Mouse (Mus musculus) midbrain, embryonic 13.5 days (tissue): ENCODE results near the gene Iffo1. TPM values are rescaled to one million over a fixed set of nuclear protein-coding genes. Genes with fewer than 3 reads are reported as not detected.
A peak's percentile ranks its signal among the peaks of the same experiment; 100 is the strongest.

Experiments
- ATAC-seq: fragments of 200-750 bp; cut with Nextera tagmentation; 2 replicates; pipeline ENCODE4 v1.8.0; 2017; ENCODE audit warnings: mild to moderate bottlenecking, moderate TSS enrichment, moderate library complexity
- H3K27ac ChIP-seq: fragments of 300-500 bp; sonication (generic); 2 replicates; pipeline ENCODE4 v1.5.1; 2015; ENCODE audit warnings: inconsistent platforms, mild to moderate bottlenecking, moderate library complexity
- H3K27me3 ChIP-seq: fragments of 300-500 bp; sonication (generic); 2 replicates; pipeline ENCODE4 v1.6.1; 2015; ENCODE audit warnings: mild to moderate bottlenecking, inconsistent platforms
- H3K36me3 ChIP-seq: fragments of 300-500 bp; sonication (generic); 2 replicates; pipeline ENCODE4 v1.6.1; 2015; ENCODE audit warnings: mild to moderate bottlenecking, inconsistent platforms
- H3K4me1 ChIP-seq: fragments of 300-500 bp; sonication (generic); replicated peaks from 2 replicates; pipeline ENCODE4 v1.6.1; 2015; ENCODE audit warnings: inconsistent platforms
- H3K4me2 ChIP-seq: fragments of 300-500 bp; sonication (generic); replicated peaks from 2 replicates; pipeline ENCODE4 v1.6.1; 2015; ENCODE audit warnings: moderate library complexity, mild to moderate bottlenecking, inconsistent platforms
- H3K4me3 ChIP-seq: fragments of 300-500 bp; sonication (generic); replicated peaks from 2 replicates; pipeline ENCODE4 v1.5.1; 2015; ENCODE audit warnings: mild to moderate bottlenecking, inconsistent platforms
- H3K9ac ChIP-seq: fragments of 300-500 bp; sonication (generic); replicated peaks from 2 replicates; pipeline ENCODE4 v1.6.1; 2015; ENCODE audit warnings: mild to moderate bottlenecking, inconsistent platforms
- H3K9me3 ChIP-seq: fragments of 300-500 bp; sonication (generic); 2 replicates; pipeline ENCODE4 v1.6.1; 2016; ENCODE audit warnings: mild to moderate bottlenecking, inconsistent platforms
- WGBS: fragments of 180-500 bp; shearing (Covaris S2); methylation state at CpG from one replicate; pipeline ENCODE4 v1.1.7; 2015; 5-methylcytosine and 5-hydroxymethylcytosine counted together
- microRNA-seq: library from miRNA; unstranded; fragments of <30 nt; microRNA quantifications from one replicate; pipeline ENCODE4, GENCODE M21; 2016
- polyA plus RNA-seq: library from polyadenylated mRNA; unstranded; fragments of >200 nt; fragmentation: Nextera tagmentation; extraction: Ambion mirVana; gene quantifications from 2 replicates; pipeline ENCODE4 v1.2.1, GENCODE M21; 2015

The Iffo1 gene
- polyA plus RNA-seq, 1 experiment from 2014 or later, result 19.3 TPM

GRCm38 (mm10) chr6:125191332-125192015, 46.4 kb downstream of the Iffo1 start, which contains the start of the genes Ncapd2 and Mrpl51:
TSS of gene Ncapd2 (minus strand) at chr6:125191701.
TSS of gene Mrpl51 (plus strand) at chr6:125191801.
- peaks cover 48% of the 10 kb centered on the region for H3K36me3 ChIP-seq
- no peaks in the 10 kb centered on the region for H3K9me3 ChIP-seq
- peak within 1 kb of the TSS; percentile 72 for H3K4me3 ChIP-seq
- peak; percentile 98 for ATAC-seq
- H3K4me2 ChIP-seq, result peak within 1 kb of the TSS; percentile 90
- H3K9ac ChIP-seq, result peak within 1 kb of the TSS; percentile 83
- WGBS, result under 1% methylated on average over 54 of the region's 54 CpGs
- peaks cover 39% of the 10 kb centered on the region for H3K4me1 ChIP-seq
- H3K27ac ChIP-seq, result peak within 1 kb of the TSS; percentile 100
- no peaks in the 10 kb centered on the region for H3K27me3 ChIP-seq

- WGBS, result under 1% methylated on average over 34 of the region's 34 CpGs
- Histone ChIP-seq H3K4me2 (peak overlapping the region; percentile 90), H3K27me3 (no peaks in the 10 kb centered on the region), H3K36me3 (peaks cover 42% of the 10 kb centered on the region), H3K9me3 (no peaks in the 10 kb centered on the region), H3K27ac (peak overlapping the region; percentile 100), H3K9ac (peak overlapping the region; percentile 83), H3K4me3 (peak overlapping the region; percentile 72), H3K4me1 (peaks cover 39% of the 10 kb centered on the region)
- ATAC-seq, result peak; percentile 96
Observed at GRCm38 (mm10) chr6:125192016-125192714, 47.1 kb downstream of the Iffo1 start.

DNA sequence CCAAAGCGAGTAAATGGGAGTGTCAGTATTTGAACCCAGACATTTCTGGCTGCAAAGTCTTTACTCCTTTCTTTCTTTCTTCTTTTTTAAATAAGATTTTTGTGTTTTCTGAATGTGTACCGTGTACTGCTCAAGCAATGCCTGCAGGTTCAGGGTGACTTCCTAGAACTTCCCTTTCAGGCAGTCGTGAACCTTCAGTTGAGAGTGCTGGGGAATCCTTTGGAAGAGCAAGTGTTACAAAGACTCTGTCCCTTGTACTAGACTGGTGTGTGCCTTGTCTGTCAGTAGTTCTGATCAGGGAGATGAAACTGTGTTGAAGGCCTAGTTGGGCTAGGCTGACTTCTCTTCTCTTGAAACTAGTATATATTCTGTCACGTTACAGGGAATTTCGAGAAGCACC, 47.8 kb downstream of the Iffo1 start:
- ATAC-seq, result no peak
- H3K9ac ChIP-seq, result peak overlapping the region; percentile 83
- WGBS, result 52% methylated on average over 5 of the region's 5 CpGs
- peaks cover 39% of the 10 kb centered on the region for H3K4me1 ChIP-seq
- peak overlapping the region; percentile 100; the same call in 1 of the 2 replicates for H3K27ac ChIP-seq
- H3K4me3 ChIP-seq, result peak overlapping the region; percentile 72
- peak overlapping the region; percentile 90 for H3K4me2 ChIP-seq
- H3K27me3 ChIP-seq, result no peaks in the 10 kb centered on the region
- H3K9me3 ChIP-seq, result no peaks in the 10 kb centered on the region
- H3K36me3 ChIP-seq, result peaks cover 35% of the 10 kb centered on the region

DNA sequence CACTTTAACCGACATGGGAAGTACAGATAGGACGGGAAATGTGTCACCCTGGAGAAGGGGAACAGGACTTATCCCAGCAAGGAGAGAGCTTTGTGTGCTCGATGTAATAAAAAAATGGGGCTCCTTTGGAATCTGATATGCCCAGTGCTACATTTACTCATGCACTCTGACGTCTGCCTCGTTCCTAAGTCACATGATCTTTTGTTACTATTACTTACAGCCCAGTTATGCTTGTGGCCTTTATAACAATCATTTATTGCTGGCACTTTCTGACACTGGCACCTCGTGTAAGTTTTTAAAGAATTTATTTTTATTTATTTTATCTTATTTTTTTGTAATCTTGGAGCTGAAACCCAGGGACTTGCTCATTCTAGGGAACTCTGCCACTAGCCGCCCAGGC, 48.3 kb downstream of the Iffo1 start:
- 81% methylated on average over 7 of the region's 7 CpGs for WGBS

DNA sequence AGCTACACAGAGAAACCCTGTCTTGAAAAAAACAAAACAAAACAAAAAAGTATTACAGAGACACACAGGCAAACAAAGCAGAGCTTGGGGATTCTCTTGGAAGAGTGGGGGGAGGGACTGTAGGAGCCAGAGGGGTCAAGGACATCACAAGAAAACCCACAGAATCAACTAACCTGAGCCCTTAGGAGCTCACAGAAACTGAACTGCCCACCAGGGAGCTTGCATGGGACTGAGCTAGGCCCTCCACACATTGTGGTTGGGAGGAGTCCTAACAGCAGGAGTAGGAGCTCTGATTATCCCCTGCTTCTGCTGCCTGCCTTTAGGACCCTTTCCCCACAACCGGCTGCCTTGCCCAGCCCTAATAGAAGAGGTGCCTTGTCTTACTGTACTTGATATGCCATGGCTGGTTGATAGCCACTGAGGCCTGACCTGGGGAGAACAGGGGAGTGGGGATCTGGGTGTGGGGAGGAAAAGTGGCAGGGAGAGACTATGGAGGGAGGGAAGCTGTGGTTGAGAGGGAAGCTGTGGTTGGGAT, 50.6 kb downstream of the Iffo1 start:
- Histone ChIP-seq H3K9me3 (no peaks in the 10 kb centered on the region), H3K9ac (no peak overlapping the region), H3K36me3 (peaks cover 19% of the 10 kb centered on the region), H3K4me2 (no peak overlapping the region), H3K27ac (no peak overlapping the region), H3K4me1 (peaks cover 25% of the 10 kb centered on the region), H3K4me3 (no peak overlapping the region), H3K27me3 (no peaks in the 10 kb centered on the region)
- 30% methylated on average over 1 of the region's 1 CpGs for WGBS
- ATAC-seq, result no peak

More for the DNA sequence above, 48.3 kb downstream of the Iffo1 start:
- Histone ChIP-seq H3K27me3 (no peaks in the 10 kb centered on the region), H3K4me3 (no peak overlapping the region), H3K4me2 (peak overlapping the region; percentile 90; the same call in 1 of the 2 replicates), H3K36me3 (peaks cover 32% of the 10 kb centered on the region), H3K9me3 (no peaks in the 10 kb centered on the region), H3K4me1 (peaks cover 39% of the 10 kb centered on the region), H3K9ac (no peak overlapping the region), H3K27ac (no peak overlapping the region)
- ATAC-seq, result no peak

DNA sequence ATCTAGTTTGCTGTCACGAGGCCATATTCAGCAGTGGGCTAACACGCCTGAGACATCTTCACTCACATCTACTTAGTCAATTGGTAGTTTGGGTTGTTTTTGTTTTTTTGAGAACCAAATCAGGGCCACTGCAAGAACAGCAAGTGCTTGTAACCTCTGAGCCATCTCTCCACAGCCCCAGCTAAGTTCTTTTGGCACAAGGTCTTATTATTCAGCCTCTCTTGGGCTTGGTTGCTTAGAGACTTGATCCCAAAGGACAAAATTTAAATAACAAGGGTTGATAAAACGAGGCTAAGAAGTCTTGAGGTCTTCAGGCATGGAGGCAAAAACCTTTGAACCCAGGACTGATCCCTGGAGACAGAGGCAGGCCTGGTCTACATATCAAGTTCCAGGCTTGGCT, 51.3 kb downstream of the Iffo1 start:
- Histone ChIP-seq H3K4me1 (peaks cover 23% of the 10 kb centered on the region), H3K4me3 (no peak overlapping the region), H3K27ac (no peak overlapping the region), H3K9ac (no peak overlapping the region), H3K27me3 (no peaks in the 10 kb centered on the region), H3K4me2 (no peak overlapping the region), H3K9me3 (no peaks in the 10 kb centered on the region), H3K36me3 (peaks cover 19% of the 10 kb centered on the region)
- WGBS, result 28% methylated on average over 3 of the region's 3 CpGs
- ATAC-seq, result no peak

- peaks cover 19% of the 10 kb centered on the region for H3K36me3 ChIP-seq
- H3K27me3 ChIP-seq, result no peaks in the 10 kb centered on the region
- H3K4me1 ChIP-seq, result peaks cover 23% of the 10 kb centered on the region
- H3K4me3 ChIP-seq, result no peak overlapping the region
- no peak overlapping the region for H3K4me2 ChIP-seq
- H3K9me3 ChIP-seq, result no peaks in the 10 kb centered on the region
- WGBS, result 84% methylated on average over 5 of the region's 5 CpGs
- no peak overlapping the region for H3K9ac ChIP-seq
- no peak overlapping the region for H3K27ac ChIP-seq
- no peak for ATAC-seq
Observed at GRCm38 (mm10) chr6:125197166-125197565, 52.1 kb downstream of the Iffo1 start.

DNA sequence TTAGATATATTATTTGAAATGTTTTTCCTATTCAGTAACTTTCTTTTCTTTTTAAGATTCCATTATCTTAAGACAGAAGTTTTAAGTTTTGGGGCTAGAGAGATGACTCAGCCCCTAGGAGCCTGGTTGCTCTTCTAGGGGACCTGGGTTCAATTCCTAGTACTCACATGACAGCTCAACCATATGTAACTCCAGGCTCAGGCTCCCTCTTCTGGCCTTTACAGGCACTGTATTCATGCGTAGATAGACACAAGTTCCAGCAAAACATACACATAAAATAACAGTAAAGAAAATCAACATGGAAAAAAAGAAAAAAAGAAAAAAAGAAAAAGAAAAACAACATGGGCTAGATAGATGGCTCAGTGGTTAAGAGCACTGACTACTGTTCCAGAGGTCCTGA, 65.4 kb downstream of the Iffo1 start:
- no peak for ATAC-seq
- no peak overlapping the region for H3K9ac ChIP-seq
- no peak overlapping the region for H3K4me3 ChIP-seq
- no peaks in the 10 kb centered on the region for H3K9me3 ChIP-seq
- no peak overlapping the region for H3K27ac ChIP-seq
- H3K4me2 ChIP-seq, result no peak overlapping the region
- H3K27me3 ChIP-seq, result peaks cover 30% of the 10 kb centered on the region
- no peaks in the 10 kb centered on the region for H3K36me3 ChIP-seq
- H3K4me1 ChIP-seq, result no peaks in the 10 kb centered on the region
- 79% methylated on average over 1 of the region's 1 CpGs for WGBS

Small RNA genes within 50 kb of the gene (microRNA-seq; reads per million reads assigned to microRNA genes)
- gene Mir3098, result 1.2 reads per million
- not detected for gene Mir7045

Other genes with a start within 250 kb of the Iffo1 start
- gene Lag3, start 233.5 kb upstream of the Iffo1 start, polyA plus RNA-seq, result 2.3 and 2.5 TPM in 2 replicates
- gene Ptms, start 225.1 kb upstream of the Iffo1 start, polyA plus RNA-seq, result 662 and 802 TPM in 2 replicates
- 419 and 462 TPM in 2 replicates for gene Mlf2, start 213.9 kb upstream of the Iffo1 start, polyA plus RNA-seq
- gene Cops7a, start 179.7 kb upstream of the Iffo1 start, polyA plus RNA-seq, result 89.9 and 95.2 TPM in 2 replicates
- gene Pianp, start 148.5 kb upstream of the Iffo1 start, polyA plus RNA-seq, result 25.6 and 27.4 TPM in 2 replicates
- 18.8 and 23.1 TPM in 2 replicates for gene Zfp384, start 136.1 kb upstream of the Iffo1 start, polyA plus RNA-seq
- gene Ing4, start 105.5 kb upstream of the Iffo1 start, polyA plus RNA-seq, result 195 and 201 TPM in 2 replicates
- 15.8 and 19.7 TPM in 2 replicates for gene Acrbp, start 95.6 kb upstream of the Iffo1 start, polyA plus RNA-seq
- 0.34 and 0.37 TPM in 2 replicates for gene Lpar5, start 77.3 kb upstream of the Iffo1 start, polyA plus RNA-seq
- gene Chd4, start 49.3 kb upstream of the Iffo1 start, polyA plus RNA-seq, result 133 and 138 TPM in 2 replicates
- 43.2 and 45.9 TPM in 2 replicates for gene Nop2, start 13.3 kb upstream of the Iffo1 start, polyA plus RNA-seq
- gene Gapdh, start 21.2 kb downstream of the Iffo1 start, polyA plus RNA-seq, result 1,484 and 1,546 TPM in 2 replicates
- 101 and 103 TPM in 2 replicates for gene Ncapd2, start 46.5 kb downstream of the Iffo1 start, polyA plus RNA-seq
- 163 and 165 TPM in 2 replicates for gene Mrpl51, start 46.6 kb downstream of the Iffo1 start, polyA plus RNA-seq
- 7.7 and 8.8 TPM in 2 replicates for gene Vamp1, start 70.3 kb downstream of the Iffo1 start, polyA plus RNA-seq
- gene Tapbpl, start 86.6 kb downstream of the Iffo1 start, polyA plus RNA-seq, result 3.2 and 3.7 TPM in 2 replicates
- gene Cd27, start 91.8 kb downstream of the Iffo1 start, polyA plus RNA-seq, result 2.2 and 2.5 TPM in 2 replicates
- 0.11 TPM in 1 of 2 replicates, not detected in the other for gene Tuba3a, start 140.8 kb downstream of the Iffo1 start, polyA plus RNA-seq
- 11.3 and 13.3 TPM in 2 replicates for gene Ltbr, start 168.6 kb downstream of the Iffo1 start, polyA plus RNA-seq
- 0.39 and 0.46 TPM in 2 replicates for gene Scnn1a, start 175.4 kb downstream of the Iffo1 start, polyA plus RNA-seq
- 10.2 and 12.1 TPM in 2 replicates for gene Tnfrsf1a, start 204.1 kb downstream of the Iffo1 start, polyA plus RNA-seq
- 0.08 and 0.23 TPM in 2 replicates for gene Plekhg6, start 235.6 kb downstream of the Iffo1 start, polyA plus RNA-seq